9 mouse cellular contexts compared by ENCODE assay signal in the genomic region with DNA sequence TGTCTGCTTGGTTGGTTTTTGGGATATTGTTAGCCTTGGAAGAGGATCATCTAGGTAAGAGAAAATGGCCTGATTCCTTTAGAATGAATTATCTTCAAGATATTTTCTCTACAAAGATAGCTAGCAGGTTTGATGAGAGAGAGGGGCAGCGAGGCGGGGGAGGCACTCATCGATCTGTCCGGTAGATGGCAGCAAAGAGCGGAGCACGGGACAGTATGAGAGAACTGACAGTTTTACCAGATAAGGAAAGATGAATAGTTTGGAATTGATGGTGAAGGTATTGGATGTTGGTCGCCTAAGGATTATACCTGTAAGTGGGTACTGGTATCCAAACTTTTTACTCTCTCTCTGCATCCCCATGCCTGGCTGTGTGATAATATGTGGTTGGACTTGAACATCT. TPM values are rescaled to one million over a fixed set of nuclear protein-coding genes. Genes with fewer than 3 reads are reported as not detected.
DNase-seq lines count a peak whose midpoint lies in the region; ATAC-seq lines count a peak whose summit lies in the region.
"Had no signal": no experiment of that assay in that cellular context is flagged by ENCODE, and none has a peak within 500 bp of the region (broad histone marks: within the 10 kb centered on the region; RNA-seq: fewer than 3 reads in every experiment).

No protein-coding gene starts in this region.

- DNase-seq in hindbrain, embryonic 10.5 days (ENCODE audit: low spot score): peak; percentile 75
- DNase-seq in R1 (ENCODE audit: low read depth, low spot score): peak; percentile 59
- peak; percentile 79 to 89 for DNase-seq in heart, postnatal 14 days
- DNase-seq in limb, embryonic 11.5 days (ENCODE audit: low spot score): peak; percentile 82
- DNase-seq in thymus, postnatal 10 days (ENCODE audit: low spot score in 2 of 2): peak; percentile 52 to 86

- intact Hi-C loops in heart, postnatal 14 days (cut with DNase I): loop anchor here (1.0 to 2.0 kb wide), 3 partner anchors 64 to 142 kb away; no protein-coding TSS in a partner anchor

- no peak overlapping the region for H3K9ac ChIP-seq in hindbrain, embryonic 13.5 days
- no peak overlapping the region for H3K9ac ChIP-seq in limb, embryonic 11.5 days (ENCODE audit: low read length)
- no peak overlapping the region for H3K9ac ChIP-seq in neural tube, embryonic 14.5 days (replicated peaks; ENCODE audit: low read depth, low read length)
- H3K9ac ChIP-seq: midbrain, embryonic 12.5 days had no signal

- H3K27ac ChIP-seq in hindbrain, embryonic 10.5 days: no peak overlapping the region
- H3K27ac ChIP-seq in hindbrain, embryonic 13.5 days: no peak overlapping the region
- H3K27ac ChIP-seq in limb, embryonic 11.5 days (replicated peaks; ENCODE audit: low read depth, low read length): no peak overlapping the region
- H3K27ac ChIP-seq in neural tube, embryonic 14.5 days (ENCODE audit: low read depth, low read length): no peak overlapping the region
- H3K27ac ChIP-seq: midbrain, embryonic 12.5 days had no signal

- no peak for ATAC-seq in hindbrain, embryonic 13.5 days (ENCODE audit: low FRiP score)
- peak; percentile 50 for ATAC-seq in common myeloid progenitor, adult 5-6 weeks (replicated peaks; ENCODE audit: low read depth, poor library complexity, severe bottlenecking)
- no peak for ATAC-seq in limb, embryonic 11.5 days (ENCODE audit: insufficient number of reproducible peaks, low FRiP score, low TSS enrichment, low read depth)
- 0 out of 2 replicates have a peak, but pooled peaks have one; percentile 12 for ATAC-seq in neural tube, embryonic 14.5 days (ENCODE audit: low read depth)

- no peak overlapping the region for H3K4me2 ChIP-seq in hindbrain, embryonic 13.5 days
- no peak overlapping the region for H3K4me2 ChIP-seq in limb, embryonic 11.5 days (ENCODE audit: low read depth, severe bottlenecking)
- H3K4me2 ChIP-seq in neural tube, embryonic 14.5 days (ENCODE audit: low read depth, low read length): no peak overlapping the region
- H3K4me2 ChIP-seq: midbrain, embryonic 12.5 days had no signal

- no peaks in the 10 kb centered on the region for H3K9me3 ChIP-seq in hindbrain, embryonic 10.5 days
- H3K9me3 ChIP-seq in hindbrain, embryonic 13.5 days: no peaks in the 10 kb centered on the region
- H3K9me3 ChIP-seq in limb, embryonic 11.5 days (ENCODE audit: control insufficient read depth, low read length): no peaks in the 10 kb centered on the region
- H3K9me3 ChIP-seq in neural tube, embryonic 14.5 days (ENCODE audit: control insufficient read depth, low read length): no peaks in the 10 kb centered on the region
- H3K9me3 ChIP-seq: midbrain, embryonic 12.5 days had no signal

- H3K27me3 ChIP-seq in hindbrain, embryonic 10.5 days (ENCODE audit: insufficient read depth, poor library complexity, severe bottlenecking): no peaks in the 10 kb centered on the region
- H3K27me3 ChIP-seq in hindbrain, embryonic 13.5 days: no peaks in the 10 kb centered on the region
- no peaks in the 10 kb centered on the region for H3K27me3 ChIP-seq in limb, embryonic 11.5 days (ENCODE audit: control insufficient read depth, insufficient read depth, low read length)
- H3K27me3 ChIP-seq in neural tube, embryonic 14.5 days (ENCODE audit: control insufficient read depth, insufficient read depth, low read length): no peaks in the 10 kb centered on the region
- H3K27me3 ChIP-seq: midbrain, embryonic 12.5 days had no signal

- peaks cover 11% of the 10 kb centered on the region for H3K4me1 ChIP-seq in hindbrain, embryonic 10.5 days (replicated peaks)
- peaks cover 11% of the 10 kb centered on the region for H3K4me1 ChIP-seq in hindbrain, embryonic 13.5 days (replicated peaks)
- 0 out of 2 replicates have a peak, but pooled peaks cover 1% of the 10 kb centered on the region for H3K4me1 ChIP-seq in limb, embryonic 11.5 days (ENCODE audit: control insufficient read depth, insufficient read depth, low read length)
- H3K4me1 ChIP-seq in neural tube, embryonic 14.5 days (ENCODE audit: control insufficient read depth, insufficient read depth, low read length): 0 out of 2 replicates have a peak, but pooled peaks cover 2% of the 10 kb centered on the region

- no peak overlapping the region for H3K4me3 ChIP-seq in hindbrain, embryonic 10.5 days
- no peak overlapping the region for H3K4me3 ChIP-seq in hindbrain, embryonic 13.5 days
- no peak overlapping the region for H3K4me3 ChIP-seq in limb, embryonic 11.5 days (ENCODE audit: low read depth, low read length)
- H3K4me3 ChIP-seq in neural tube, embryonic 14.5 days (ENCODE audit: low read depth, low read length): no peak overlapping the region
- H3K4me3 ChIP-seq: midbrain, embryonic 12.5 days had no signal

- WGBS in hindbrain, embryonic 10.5 days: 1% methylated on average over 7 of the region's 7 CpGs
- WGBS in hindbrain, embryonic 13.5 days: 0% methylated on average over 7 of the region's 7 CpGs
- WGBS in limb, embryonic 11.5 days: 0% methylated on average over 7 of the region's 7 CpGs
- WGBS in neural tube, embryonic 14.5 days: under 1% methylated on average over 7 of the region's 7 CpGs

- 0 out of 2 replicates have a peak, but pooled peaks cover 2% of the 10 kb centered on the region for H3K36me3 ChIP-seq in hindbrain, embryonic 10.5 days
- no peaks in the 10 kb centered on the region for H3K36me3 ChIP-seq in hindbrain, embryonic 13.5 days
- H3K36me3 ChIP-seq in limb, embryonic 11.5 days (ENCODE audit: control insufficient read depth, insufficient read depth, low read length): no peaks in the 10 kb centered on the region
- no peaks in the 10 kb centered on the region for H3K36me3 ChIP-seq in neural tube, embryonic 14.5 days (ENCODE audit: control insufficient read depth, insufficient read depth, low read length)
- H3K36me3 ChIP-seq: midbrain, embryonic 12.5 days had no signal

RNA-seq across cellular contexts. Expression of a gene that starts 14.7 kb away (rescaled TPM):
- polyA plus RNA-seq in hindbrain, embryonic 10.5 days (2016; fragmentation: Nextera tagmentation; extraction: Ambion mirVana): 86.7 and 103 TPM in 2 replicates
- polyA plus RNA-seq in hindbrain, embryonic 13.5 days (2015; fragmentation: Nextera tagmentation; extraction: Ambion mirVana): 69.3 and 70.9 TPM in 2 replicates
- 70.6 and 76.9 TPM in 2 replicates for total RNA-seq in common myeloid progenitor, adult 5-6 weeks (2017)
- total RNA-seq in heart, postnatal 14 days (2021): 10 to 100 TPM; 10.3 to 12.3 TPM
- 84.6 and 91.9 TPM in 2 replicates for polyA plus RNA-seq in limb, embryonic 11.5 days (2014; fragmentation: Nextera tagmentation; extraction: Ambion mirVana)
- 53.5 and 60.6 TPM in 2 replicates for polyA plus RNA-seq in neural tube, embryonic 14.5 days (2014; fragmentation: Nextera tagmentation; extraction: Ambion mirVana)

RNA-seq across cellular contexts. Expression of a gene that starts 19.0 kb away (rescaled TPM):
- polyA plus RNA-seq in hindbrain, embryonic 10.5 days (2016; fragmentation: Nextera tagmentation; extraction: Ambion mirVana): 14.4 and 14.6 TPM in 2 replicates
- 14.2 and 14.8 TPM in 2 replicates for polyA plus RNA-seq in hindbrain, embryonic 13.5 days (2015; fragmentation: Nextera tagmentation; extraction: Ambion mirVana)
- 25.9 and 28.8 TPM in 2 replicates for total RNA-seq in common myeloid progenitor, adult 5-6 weeks (2017)
- 1 to 10 TPM; 5.0 to 8.2 TPM for total RNA-seq in heart, postnatal 14 days (2021)
- polyA plus RNA-seq in limb, embryonic 11.5 days (2014; fragmentation: Nextera tagmentation; extraction: Ambion mirVana): 6.4 and 6.5 TPM in 2 replicates
- 18.9 and 20.5 TPM in 2 replicates for polyA plus RNA-seq in neural tube, embryonic 14.5 days (2014; fragmentation: Nextera tagmentation; extraction: Ambion mirVana)

Comparison
In these comparisons a context has a peak if more than half of its experiments do, and no peak if none do; other contexts are left out.
1. ATAC-seq: peak in common myeloid progenitor, adult 5-6 weeks (single experiment) and neural tube, embryonic 14.5 days (single experiment); none in hindbrain, embryonic 13.5 days (single experiment) and limb, embryonic 11.5 days (single experiment).
2. Peak in every context shown above with its lines, with median percentiles within 50 percentile points of each other: DNase-seq.